In the genomic region with DNA sequence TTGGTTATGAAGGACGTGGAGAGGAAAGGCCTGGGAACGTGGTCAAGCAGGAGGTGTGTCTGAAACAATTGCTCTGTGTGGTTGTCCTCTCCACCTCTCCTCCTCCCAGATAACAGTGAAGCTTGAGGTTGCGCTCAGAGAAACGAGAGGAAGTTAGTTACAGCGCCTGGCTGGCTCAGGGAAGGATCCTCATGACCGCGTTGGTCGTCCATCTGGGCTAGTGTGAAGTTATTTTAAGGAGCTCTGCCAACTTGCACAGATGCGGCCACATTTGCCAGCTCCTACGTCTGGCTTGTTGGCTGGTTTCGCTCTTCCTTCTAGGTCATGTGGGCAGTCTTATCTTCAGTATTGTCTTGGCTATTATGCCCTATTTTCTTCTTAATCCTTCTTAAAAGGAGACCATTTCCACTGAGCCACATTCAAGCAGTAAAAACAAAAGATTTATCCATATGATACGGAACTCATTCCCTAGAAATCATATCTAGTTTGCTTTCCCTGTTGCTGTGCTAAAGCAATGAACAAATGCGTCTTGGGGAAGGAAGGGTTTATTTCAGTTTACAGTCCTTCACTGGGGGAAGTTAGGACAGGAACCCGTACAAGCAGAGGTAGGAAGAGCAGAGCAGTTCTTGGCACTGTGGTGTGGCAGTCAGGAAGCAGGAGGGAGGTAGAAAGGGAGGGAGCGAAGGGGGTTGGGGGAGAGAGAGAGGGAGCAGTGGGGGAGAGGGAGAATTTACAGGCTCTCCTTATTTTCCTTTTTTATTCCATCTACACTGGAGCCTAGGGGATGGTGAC, we compare ENCODE assay signal across 9 mouse cellular contexts. TPM values are rescaled to one million over a fixed set of nuclear protein-coding genes. Genes with fewer than 3 reads are reported as not detected.
DNase-seq lines count a peak whose midpoint lies in the region; ATAC-seq and TF ChIP-seq lines count a peak whose summit lies in the region.
"Had no signal": no experiment of that assay in that cellular context is flagged by ENCODE, and none has a peak within 500 bp of the region (broad histone marks: within the 10 kb centered on the region; RNA-seq: fewer than 3 reads in every experiment).

No protein-coding gene starts in this region.

- H3K4me3 ChIP-seq in forebrain, embryonic 15.5 days, result no peak overlapping the region
- H3K4me3 ChIP-seq in forebrain, embryonic 12.5 days (replicated peaks), result no peak overlapping the region
- H3K4me3 ChIP-seq in thymus, adult 2 months (ENCODE audit: control insufficient read depth, insufficient read depth, low read length), result no peak overlapping the region
- H3K4me3 ChIP-seq: limb, embryonic 12.5 days had no signal

- H3K27ac ChIP-seq in forebrain, embryonic 15.5 days (replicated peaks), result peak overlapping the region; percentile 24; the same call in 1 of the 2 replicates
- no peak overlapping the region for H3K27ac ChIP-seq in forebrain, embryonic 12.5 days
- H3K27ac ChIP-seq in thymus, adult 2 months (ENCODE audit: control insufficient read depth, insufficient read depth, low read length), result no peak overlapping the region
- H3K27ac ChIP-seq: limb, embryonic 12.5 days had no signal

- H3K36me3 ChIP-seq in forebrain, embryonic 15.5 days, result no peaks in the 10 kb centered on the region
- H3K36me3 ChIP-seq in forebrain, embryonic 12.5 days (replicated peaks), result no peaks in the 10 kb centered on the region
- no peaks in the 10 kb centered on the region for H3K36me3 ChIP-seq in thymus, adult 2 months (ENCODE audit: control insufficient read depth, insufficient read depth, low read length)
- H3K36me3 ChIP-seq: limb, embryonic 12.5 days had no signal

- peak; percentile 67 for DNase-seq in MN1 (ENCODE audit: low spot score)
- DNase-seq in gastrocnemius, postnatal 25 days, result peak; percentile 9
- DNase-seq in layer of hippocampus, adult 9-11 months, result peak; percentile 77
- peak; percentile 77 for DNase-seq in telencephalon, adult 2 months (ENCODE audit: low read depth, low spot score)
- no peak for DNase-seq in thymus, adult 2 months
- DNase-seq in c-Kit-positive CD71-positive TER-119-positive erythroid progenitor cells, embryonic 14.5 days (ENCODE audit: low spot score), result no peak

- H3K9me3 ChIP-seq in forebrain, embryonic 15.5 days, result no peaks in the 10 kb centered on the region
- H3K9me3 ChIP-seq in forebrain, embryonic 12.5 days, result no peaks in the 10 kb centered on the region
- H3K9me3 ChIP-seq: limb, embryonic 12.5 days had no signal

- TF ChIP-seq POLR2A in thymus, adult 2 months (IDR thresholded peaks at IDR 0.05; ENCODE audit: control insufficient read depth, extremely low read depth, insufficient read depth, low read length, poor library complexity), result no peak

- no peaks in the 10 kb centered on the region for H3K27me3 ChIP-seq in forebrain, embryonic 15.5 days
- H3K27me3 ChIP-seq in forebrain, embryonic 12.5 days, result no peaks in the 10 kb centered on the region
- H3K27me3 ChIP-seq in thymus, adult 2 months (ENCODE audit: control insufficient read depth, insufficient read depth, low read length), result no peaks in the 10 kb centered on the region
- H3K27me3 ChIP-seq: limb, embryonic 12.5 days had no signal

- peaks cover 12% of the 10 kb centered on the region; the same call in 1 of the 2 replicates for H3K4me1 ChIP-seq in forebrain, embryonic 15.5 days
- H3K4me1 ChIP-seq in forebrain, embryonic 12.5 days, result no peaks in the 10 kb centered on the region
- H3K4me1 ChIP-seq in thymus, adult 2 months (replicated peaks; ENCODE audit: control insufficient read depth, insufficient read depth, low read length), result no peaks in the 10 kb centered on the region
- H3K4me1 ChIP-seq: limb, embryonic 12.5 days had no signal

- TF ChIP-seq CTCF in thymus, adult 2 months (IDR thresholded peaks at IDR 0.05; ENCODE audit: borderline replicate concordance, control insufficient read depth, extremely low read depth, insufficient read depth, low read length, poor library complexity), result no peak

- H3K4me2 ChIP-seq in forebrain, embryonic 15.5 days (replicated peaks), result no peak overlapping the region
- H3K4me2 ChIP-seq in forebrain, embryonic 12.5 days, result no peak overlapping the region
- H3K4me2 ChIP-seq: limb, embryonic 12.5 days had no signal

- ATAC-seq in forebrain, embryonic 15.5 days (replicated peaks), result no peak
- no peak for ATAC-seq in forebrain, embryonic 12.5 days (ENCODE audit: low FRiP score)

- WGBS in forebrain, embryonic 15.5 days, result 75% methylated on average over 15 of the region's 15 CpGs
- 85% methylated on average over 15 of the region's 15 CpGs for WGBS in forebrain, embryonic 12.5 days
- 53% methylated on average over 15 of the region's 15 CpGs for WGBS in thymus, adult 2 months

- no peak overlapping the region for H3K9ac ChIP-seq in forebrain, embryonic 15.5 days (replicated peaks)
- H3K9ac ChIP-seq in forebrain, embryonic 12.5 days, result no peak overlapping the region
- H3K9ac ChIP-seq: limb, embryonic 12.5 days had no signal

RNA-seq across cellular contexts. Expression of a gene that starts 30.6 kb away (rescaled TPM):
- 19.0 and 19.7 TPM in 2 replicates for polyA plus RNA-seq in forebrain, embryonic 15.5 days (2015; fragmentation: Nextera tagmentation; extraction: Ambion mirVana)
- 25.8 and 27.4 TPM in 2 replicates for polyA plus RNA-seq in forebrain, embryonic 12.5 days (2016; fragmentation: Nextera tagmentation; extraction: Ambion mirVana)
- total RNA-seq in gastrocnemius, postnatal 25 days (2021), result 10 to 100 TPM in 1 of 2 experiments, 1 to 10 TPM in 1; 9.6 to 10.2 TPM
- 20.9 and 26.6 TPM in 2 replicates for polyA plus RNA-seq in thymus, adult 2 months (2012; rRNA removed)

Comparison
In these comparisons a context has a peak if more than half of its experiments do, and no peak if none do; other contexts are left out.
1. DNase-seq: peak in MN1 (single experiment), gastrocnemius, postnatal 25 days (single experiment), layer of hippocampus, adult 9-11 months (single experiment) and telencephalon, adult 2 months (single experiment); none in thymus, adult 2 months (single experiment) and c-Kit-positive CD71-positive TER-119-positive erythroid progenitor cells, embryonic 14.5 days (single experiment).